Comparison of ENCODE assay signal across 16 mouse cellular contexts in genomic region chr7:140938436-140938835, GRCm38 (mm10). TPM values are rescaled to one million over a fixed set of nuclear protein-coding genes. Genes with fewer than 3 reads are reported as not detected.
DNase-seq lines count a peak whose midpoint lies in the region; ATAC-seq and TF ChIP-seq lines count a peak whose summit lies in the region.
"Had no signal": no experiment of that assay in that cellular context is flagged by ENCODE, and none has a peak within 500 bp of the region (broad histone marks: within the 10 kb centered on the region; RNA-seq: fewer than 3 reads in every experiment).

No protein-coding gene starts in this region.

- 32% methylated on average over 3 of the region's 3 CpGs for WGBS in liver, embryonic 11.5 days
- 30% methylated on average over 3 of the region's 3 CpGs for WGBS in liver, embryonic 12.5 days (ENCODE audit: insufficient replicate concordance)
- 39% methylated on average over 3 of the region's 3 CpGs for WGBS in hindbrain, embryonic 13.5 days

- H3K4me3 ChIP-seq in gastrocnemius, adult 2 months: no peak overlapping the region
- no peak overlapping the region for H3K4me3 ChIP-seq in liver, embryonic 11.5 days (ENCODE audit: low read depth, low read length)
- no peak overlapping the region for H3K4me3 ChIP-seq in liver, embryonic 12.5 days
- H3K4me3 ChIP-seq in MEL (ENCODE audit: control insufficient read depth in 1 of 2, insufficient read depth in 1 of 2, low read depth in 2 of 2, low read length in 2 of 2): no peak overlapping the region
- H3K4me3 ChIP-seq in hindbrain, embryonic 13.5 days: no peak overlapping the region
- H3K4me3 ChIP-seq: heart, embryonic 15.5 days; stomach, embryonic 15.5 days had no signal

- H3K4me1 ChIP-seq in liver, embryonic 11.5 days (replicated peaks; ENCODE audit: control insufficient read depth, insufficient read depth, low read length): peaks cover 16% of the 10 kb centered on the region
- H3K4me1 ChIP-seq in liver, embryonic 12.5 days: peaks cover 32% of the 10 kb centered on the region
- peaks cover 8 to 13% of the 10 kb centered on the region in 2 experiments for H3K4me1 ChIP-seq in MEL (ENCODE audit: control insufficient read depth in 1 of 2, insufficient read depth in 2 of 2, low read length in 2 of 2)
- peaks cover 19% of the 10 kb centered on the region for H3K4me1 ChIP-seq in hindbrain, embryonic 13.5 days (replicated peaks)

- H3K36me3 ChIP-seq in liver, embryonic 11.5 days (ENCODE audit: control insufficient read depth, insufficient read depth, low read length): no peaks in the 10 kb centered on the region
- H3K36me3 ChIP-seq in liver, embryonic 12.5 days: 0 out of 2 replicates have a peak, but pooled peaks cover 4% of the 10 kb centered on the region
- peaks cover 0 to 8% of the 10 kb centered on the region in 2 experiments; a peak in 2 of 4 replicates for H3K36me3 ChIP-seq in MEL (ENCODE audit: control insufficient read depth in 1 of 2, insufficient read depth in 2 of 2, low read length in 2 of 2)
- H3K36me3 ChIP-seq in hindbrain, embryonic 13.5 days: no peaks in the 10 kb centered on the region
- H3K36me3 ChIP-seq: heart, embryonic 15.5 days; stomach, embryonic 15.5 days had no signal

- H3K27me3 ChIP-seq in liver, embryonic 11.5 days (replicated peaks; ENCODE audit: control insufficient read depth, insufficient read depth, low read length): peaks cover 5% of the 10 kb centered on the region; the same call in 1 of the 2 replicates
- H3K27me3 ChIP-seq in liver, embryonic 12.5 days (replicated peaks): peaks cover 32% of the 10 kb centered on the region
- H3K27me3 ChIP-seq in MEL (ENCODE audit: control insufficient read depth in 1 of 2, insufficient read depth in 2 of 2, low read length in 2 of 2): peaks cover 17% of the 10 kb centered on the region in 2 experiments
- peaks cover 2% of the 10 kb centered on the region; the same call in 1 of the 2 replicates for H3K27me3 ChIP-seq in hindbrain, embryonic 13.5 days
- H3K27me3 ChIP-seq: stomach, embryonic 15.5 days had no signal

- H3K79me2 ChIP-seq in MEL (ENCODE audit: control insufficient read depth, insufficient read depth, low read length, poor library complexity): peaks cover 1% of the 10 kb centered on the region; the same call in 1 of the 2 replicates

- no peak for DNase-seq in gastrocnemius, adult 2 months
- DNase-seq in gastrocnemius, postnatal 14 days: no peak
- peak; percentile 34 for DNase-seq in liver, embryonic 11.5 days (ENCODE audit: low spot score)
- DNase-seq in MEL (ENCODE audit: low read depth, low spot score): peak; percentile 64
- peak; percentile 25 for DNase-seq in naive thymus-derived CD4-positive, alpha-beta T cell, adult 2 months (ENCODE audit: low read depth)
- DNase-seq: midbrain, embryonic 14.5 days; right cerebral cortex, postnatal 14 days had no signal

- no peak for TF ChIP-seq POLR2A in MEL (IDR thresholded peaks at IDR 0.05; ENCODE audit: control insufficient read depth in 1 of 2, insufficient read depth in 1 of 2, low read depth in 1 of 2, low read length in 2 of 2, poor library complexity in 1 of 2)

- H3K9ac ChIP-seq in liver, embryonic 11.5 days (ENCODE audit: low read depth, low read length): no peak overlapping the region
- no peak overlapping the region for H3K9ac ChIP-seq in liver, embryonic 12.5 days
- no peak overlapping the region for H3K9ac ChIP-seq in MEL (ENCODE audit: control insufficient read depth, low read depth, low read length, poor library complexity, severe bottlenecking)
- no peak overlapping the region for H3K9ac ChIP-seq in hindbrain, embryonic 13.5 days
- H3K9ac ChIP-seq: heart, embryonic 15.5 days; stomach, embryonic 15.5 days had no signal

- no peaks in the 10 kb centered on the region for H3K9me3 ChIP-seq in liver, embryonic 11.5 days (ENCODE audit: control insufficient read depth, low read length)
- no peaks in the 10 kb centered on the region for H3K9me3 ChIP-seq in liver, embryonic 12.5 days (replicated peaks)
- H3K9me3 ChIP-seq in MEL (replicated peaks; ENCODE audit: insufficient read depth, low read length): no peaks in the 10 kb centered on the region
- no peaks in the 10 kb centered on the region for H3K9me3 ChIP-seq in hindbrain, embryonic 13.5 days
- H3K9me3 ChIP-seq: heart, embryonic 15.5 days; stomach, embryonic 15.5 days had no signal

- H3K4me2 ChIP-seq in liver, embryonic 11.5 days: no peak overlapping the region
- H3K4me2 ChIP-seq in liver, embryonic 12.5 days: no peak overlapping the region
- no peak overlapping the region for H3K4me2 ChIP-seq in hindbrain, embryonic 13.5 days
- H3K4me2 ChIP-seq: heart, embryonic 15.5 days; stomach, embryonic 15.5 days had no signal

- no peak for ATAC-seq in liver, embryonic 11.5 days (replicated peaks; ENCODE audit: low FRiP score)
- no peak for ATAC-seq in liver, embryonic 12.5 days
- no peak for ATAC-seq in hindbrain, embryonic 13.5 days (ENCODE audit: low FRiP score)
- ATAC-seq in granulocyte monocyte progenitor cell, adult 5-6 weeks (replicated peaks; ENCODE audit: poor library complexity, severe bottlenecking): no peak

- TF ChIP-seq EP300 in MEL (IDR thresholded peaks at IDR 0.05; ENCODE audit: low read depth in 1 of 2, low read length in 2 of 2): no peak

- no peak overlapping the region for H3K27ac ChIP-seq in gastrocnemius, adult 2 months
- no peak overlapping the region for H3K27ac ChIP-seq in liver, embryonic 11.5 days (ENCODE audit: low read depth, low read length)
- H3K27ac ChIP-seq in liver, embryonic 12.5 days: no peak overlapping the region
- no peak overlapping the region for H3K27ac ChIP-seq in MEL (ENCODE audit: control insufficient read depth, low read depth, low read length)
- no peak overlapping the region for H3K27ac ChIP-seq in hindbrain, embryonic 13.5 days
- H3K27ac ChIP-seq: heart, embryonic 15.5 days; stomach, embryonic 15.5 days had no signal

- TF ChIP-seq RAD21 in MEL (IDR thresholded peaks at IDR 0.05; ENCODE audit: low read depth, low read length): peak; percentile 30

- intact Hi-C loops in gastrocnemius, adult 2 months (cut with DNase I): no loop called here
- intact Hi-C loops in gastrocnemius, postnatal 14 days (cut with DNase I; ENCODE audit: low total_unique reads): no loop called here

- TF ChIP-seq CTCF in gastrocnemius, adult 2 months (IDR thresholded peaks at IDR 0.05): peak; percentile 17; the same call in 1 of the 2 replicates
- peak; percentile 55 to 64 (median 58) for TF ChIP-seq CTCF in MEL (IDR thresholded peaks at IDR 0.05 in 2 of 3, conservative IDR thresholded peaks at IDR 0.05 in 1 of 3; ENCODE audit: control insufficient read depth in 1 of 3, insufficient read depth in 1 of 3, low read depth in 2 of 3, low read length in 3 of 3, poor library complexity in 1 of 3, severe bottlenecking in 1 of 3)

RNA-seq across cellular contexts. Expression of gene Pgghg, which starts 2.8 kb away (rescaled TPM):
- total RNA-seq in gastrocnemius, adult 2 months (2021): 1 to 10 TPM; 3.8 to 5.6 TPM
- total RNA-seq in gastrocnemius, postnatal 14 days (2021): 1 to 10 TPM; 6.7 to 6.9 TPM
- polyA plus RNA-seq in liver, embryonic 11.5 days (2014; fragmentation: Nextera tagmentation; extraction: Ambion mirVana): 13.1 and 13.2 TPM in 2 replicates
- polyA plus RNA-seq in liver, embryonic 12.5 days (2016; fragmentation: Nextera tagmentation; extraction: Ambion mirVana): 7.8 and 7.9 TPM in 2 replicates
- 3.0 and 3.2 TPM in 2 replicates for total RNA-seq in MEL (2012; rRNA removed)
- polyA plus RNA-seq in MEL (2012; ENCODE audit: insufficient read depth in 1 of 2, insufficient read length in 2 of 2, low read depth in 1 of 2, low replicate concordance in 2 of 2, missing spikeins in 1 of 2): 1 to 10 TPM in 1 of 2 experiments, not detected in 1; 7.2 TPM
- 8.8 and 10.4 TPM in 2 replicates for polyA plus RNA-seq in hindbrain, embryonic 13.5 days (2015; fragmentation: Nextera tagmentation; extraction: Ambion mirVana)
- total RNA-seq in granulocyte monocyte progenitor cell, adult 5-6 weeks (2014; fragmentation: Nextera tagmentation): 6.6 and 11.5 TPM in 2 replicates
- 6.9 and 7.8 TPM in 2 replicates for total RNA-seq in granulocyte monocyte progenitor cell, adult 5-6 weeks (2017)

RNA-seq across cellular contexts. Expression of gene Ifitm5, which starts 11.7 kb away (rescaled TPM):
- total RNA-seq in gastrocnemius, adult 2 months (2021): under 1 TPM in 1 of 2 experiments, not detected in 1; 0.33 TPM
- not detected for total RNA-seq in gastrocnemius, postnatal 14 days (2021)
- 0.58 and 0.60 TPM in 2 replicates for polyA plus RNA-seq in liver, embryonic 11.5 days (2014; fragmentation: Nextera tagmentation; extraction: Ambion mirVana)
- 0.94 and 0.99 TPM in 2 replicates for polyA plus RNA-seq in liver, embryonic 12.5 days (2016; fragmentation: Nextera tagmentation; extraction: Ambion mirVana)
- 0.31 TPM in 1 of 2 replicates, not detected in the other for total RNA-seq in MEL (2012; rRNA removed)
- polyA plus RNA-seq in MEL (2012; ENCODE audit: insufficient read depth in 1 of 2, insufficient read length in 2 of 2, low read depth in 1 of 2, low replicate concordance in 2 of 2, missing spikeins in 1 of 2): 1 to 10 TPM in 1 of 2 experiments, not detected in 1; 1.1 TPM
- polyA plus RNA-seq in hindbrain, embryonic 13.5 days (2015; fragmentation: Nextera tagmentation; extraction: Ambion mirVana): 0.36 and 1.7 TPM in 2 replicates
- total RNA-seq in granulocyte monocyte progenitor cell, adult 5-6 weeks (2014; fragmentation: Nextera tagmentation): 1.7 TPM in 1 of 2 replicates, not detected in the other
- total RNA-seq in granulocyte monocyte progenitor cell, adult 5-6 weeks (2017): not detected in 2 replicates
- total RNA-seq: left cerebral cortex, postnatal 25 days had no signal
- polyA plus RNA-seq: cortical plate, adult 2 months had no signal

RNA-seq across cellular contexts. Expression of gene Gm45717, which starts 17.3 kb away (rescaled TPM):
- not detected for total RNA-seq in gastrocnemius, adult 2 months (2021)
- not detected for total RNA-seq in gastrocnemius, postnatal 14 days (2021)
- not detected in 2 replicates for polyA plus RNA-seq in liver, embryonic 11.5 days (2014; fragmentation: Nextera tagmentation; extraction: Ambion mirVana)
- not detected in 2 replicates for polyA plus RNA-seq in liver, embryonic 12.5 days (2016; fragmentation: Nextera tagmentation; extraction: Ambion mirVana)
- total RNA-seq in MEL (2012; rRNA removed): not detected in 2 replicates
- polyA plus RNA-seq in MEL (2012; ENCODE audit: insufficient read depth in 1 of 2, insufficient read length in 2 of 2, low read depth in 1 of 2, low replicate concordance in 2 of 2, missing spikeins in 1 of 2): not detected
- not detected in 2 replicates for polyA plus RNA-seq in hindbrain, embryonic 13.5 days (2015; fragmentation: Nextera tagmentation; extraction: Ambion mirVana)
- total RNA-seq in granulocyte monocyte progenitor cell, adult 5-6 weeks (2014; fragmentation: Nextera tagmentation): not detected in 2 replicates
- not detected in 2 replicates for total RNA-seq in granulocyte monocyte progenitor cell, adult 5-6 weeks (2017)
- total RNA-seq: left cerebral cortex, postnatal 25 days; neutrophil, adult 5-6 weeks had no signal
- polyA plus RNA-seq: cortical plate, adult 2 months; heart, embryonic 15.5 days; lung, embryonic 16.5 days; midbrain, embryonic 14.5 days had no signal

RNA-seq across cellular contexts. Expression of gene Ifitm2, which starts 17.4 kb away (rescaled TPM):
- 10 to 100 TPM; 42.2 to 82.6 TPM for total RNA-seq in gastrocnemius, adult 2 months (2021)
- 100 to 1,000 TPM in 1 of 2 experiments, 10 to 100 TPM in 1; 83.9 to 105 TPM for total RNA-seq in gastrocnemius, postnatal 14 days (2021)
- polyA plus RNA-seq in liver, embryonic 11.5 days (2014; fragmentation: Nextera tagmentation; extraction: Ambion mirVana): 478 and 500 TPM in 2 replicates
- polyA plus RNA-seq in liver, embryonic 12.5 days (2016; fragmentation: Nextera tagmentation; extraction: Ambion mirVana): 355 TPM in 2 replicates
- 177 and 213 TPM in 2 replicates for total RNA-seq in MEL (2012; rRNA removed)
- polyA plus RNA-seq in MEL (2012; ENCODE audit: insufficient read depth in 1 of 2, insufficient read length in 2 of 2, low read depth in 1 of 2, low replicate concordance in 2 of 2, missing spikeins in 1 of 2): 100 to 1,000 TPM in 1 of 2 experiments, not detected in 1; 317 TPM
- 211 and 226 TPM in 2 replicates for polyA plus RNA-seq in hindbrain, embryonic 13.5 days (2015; fragmentation: Nextera tagmentation; extraction: Ambion mirVana)
- total RNA-seq in granulocyte monocyte progenitor cell, adult 5-6 weeks (2014; fragmentation: Nextera tagmentation): 555 and 581 TPM in 2 replicates
- 354 and 388 TPM in 2 replicates for total RNA-seq in granulocyte monocyte progenitor cell, adult 5-6 weeks (2017)

RNA-seq across cellular contexts. Expression of gene Nlrp6, which starts 17.7 kb away (rescaled TPM):
- not detected for total RNA-seq in gastrocnemius, adult 2 months (2021)
- total RNA-seq in gastrocnemius, postnatal 14 days (2021): not detected
- polyA plus RNA-seq in liver, embryonic 11.5 days (2014; fragmentation: Nextera tagmentation; extraction: Ambion mirVana): 1.3 and 1.9 TPM in 2 replicates
- polyA plus RNA-seq in liver, embryonic 12.5 days (2016; fragmentation: Nextera tagmentation; extraction: Ambion mirVana): 1.1 and 1.4 TPM in 2 replicates
- total RNA-seq in MEL (2012; rRNA removed): not detected in 2 replicates
- not detected for polyA plus RNA-seq in MEL (2012; ENCODE audit: insufficient read depth in 1 of 2, insufficient read length in 2 of 2, low read depth in 1 of 2, low replicate concordance in 2 of 2, missing spikeins in 1 of 2)
- 0.09 and 0.12 TPM in 2 replicates for polyA plus RNA-seq in hindbrain, embryonic 13.5 days (2015; fragmentation: Nextera tagmentation; extraction: Ambion mirVana)
- not detected in 2 replicates for total RNA-seq in granulocyte monocyte progenitor cell, adult 5-6 weeks (2014; fragmentation: Nextera tagmentation)
- not detected in 2 replicates for total RNA-seq in granulocyte monocyte progenitor cell, adult 5-6 weeks (2017)

Comparison
In these comparisons a context has a peak if more than half of its experiments do, and no peak if none do; other contexts are left out.
1. DNase-seq: peak in liver, embryonic 11.5 days (single experiment), MEL (single experiment) and naive thymus-derived CD4-positive, alpha-beta T cell, adult 2 months (single experiment); none in gastrocnemius, adult 2 months (single experiment) and gastrocnemius, postnatal 14 days (single experiment).